Mouse (Mus musculus) hindbrain, embryonic 15.5 days (tissue): ENCODE measurements around the gene Tfcp2l1. TPM values are rescaled to one million over a fixed set of nuclear protein-coding genes. Genes with fewer than 3 reads are reported as not detected.
"Not testable (repeated sequence)": the region's sequence is repeated elsewhere in the genome, so short reads cannot be mapped to it uniquely, and the experiment has no call there.

Experiments
- ATAC-seq: fragments of 200-750 bp; cut with Nextera tagmentation; 2 replicates; pipeline ENCODE4 v1.8.0; 2017; ENCODE audit warnings: low read depth, moderate number of reproducible peaks, moderate TSS enrichment; ENCODE audit not compliant: low FRiP score
- H3K27ac ChIP-seq: fragments of 300-500 bp; sonication (generic); replicated peaks from 2 replicates; pipeline ENCODE4 v1.5.1; 2015; ENCODE audit warnings: mild to moderate bottlenecking, inconsistent platforms
- H3K27me3 ChIP-seq: fragments of 300-500 bp; sonication (generic); 2 replicates; pipeline ENCODE4 v1.6.1; 2015; ENCODE audit warnings: control low read depth, inconsistent platforms
- H3K36me3 ChIP-seq: fragments of 300-500 bp; sonication (generic); 2 replicates; pipeline ENCODE4 v1.6.1; 2015; ENCODE audit warnings: control low read depth, inconsistent platforms
- H3K4me1 ChIP-seq: fragments of 300-500 bp; sonication (generic); replicated peaks from 2 replicates; pipeline ENCODE4 v1.6.1; 2015; ENCODE audit warnings: control low read depth, inconsistent platforms
- H3K4me2 ChIP-seq: fragments of 300-500 bp; sonication (generic); 2 replicates; pipeline ENCODE4 v1.6.1; 2015; ENCODE audit warnings: moderate library complexity, mild to moderate bottlenecking, inconsistent platforms
- H3K4me3 ChIP-seq: fragments of 300-500 bp; sonication (generic); 2 replicates; pipeline ENCODE4 v1.5.1; 2015; ENCODE audit warnings: mild to moderate bottlenecking, inconsistent platforms
- H3K9ac ChIP-seq: fragments of 300-500 bp; sonication (generic); 2 replicates; pipeline ENCODE4 v1.6.1; 2015; ENCODE audit warnings: inconsistent platforms
- H3K9me3 ChIP-seq: fragments of 300-500 bp; sonication (generic); 2 replicates; pipeline ENCODE4 v1.6.1; 2016; ENCODE audit warnings: control low read depth, inconsistent platforms
- WGBS: fragments of 180-500 bp; shearing (Covaris S2); methylation state at CpG from one replicate; pipeline ENCODE4 v1.1.7; 2015; 5-methylcytosine and 5-hydroxymethylcytosine counted together
- polyA plus RNA-seq: library from polyadenylated mRNA; unstranded; fragments of >200 nt; fragmentation: Nextera tagmentation; extraction: Ambion mirVana; gene quantifications from 2 replicates; pipeline ENCODE4 v1.2.1, GENCODE M21; 2015

Tfcp2l1 gene
- 0.41 and 0.75 TPM in 2 replicates for polyA plus RNA-seq

GRCm38 (mm10) chr1:118627781-118628464, at the start of gene Tfcp2l1:
Tfcp2l1 (plus strand) TSS chr1:118627945.
- Histone ChIP-seq H3K9me3 (no peaks in the 10 kb centered on the region), H3K36me3 (no peaks in the 10 kb centered on the region), H3K4me3 (peak within 1 kb of the TSS; percentile 58), H3K9ac (peak within 1 kb of the TSS; percentile 46), H3K27me3 (peaks cover 19% of the 10 kb centered on the region), H3K27ac (no peak within 1 kb of the TSS), H3K4me2 (peak within 1 kb of the TSS; percentile 99), H3K4me1 (peaks cover 13% of the 10 kb centered on the region)
- under 1% methylated on average over 48 of the region's 48 CpGs for WGBS
- ATAC-seq: peak; percentile 89

DNA sequence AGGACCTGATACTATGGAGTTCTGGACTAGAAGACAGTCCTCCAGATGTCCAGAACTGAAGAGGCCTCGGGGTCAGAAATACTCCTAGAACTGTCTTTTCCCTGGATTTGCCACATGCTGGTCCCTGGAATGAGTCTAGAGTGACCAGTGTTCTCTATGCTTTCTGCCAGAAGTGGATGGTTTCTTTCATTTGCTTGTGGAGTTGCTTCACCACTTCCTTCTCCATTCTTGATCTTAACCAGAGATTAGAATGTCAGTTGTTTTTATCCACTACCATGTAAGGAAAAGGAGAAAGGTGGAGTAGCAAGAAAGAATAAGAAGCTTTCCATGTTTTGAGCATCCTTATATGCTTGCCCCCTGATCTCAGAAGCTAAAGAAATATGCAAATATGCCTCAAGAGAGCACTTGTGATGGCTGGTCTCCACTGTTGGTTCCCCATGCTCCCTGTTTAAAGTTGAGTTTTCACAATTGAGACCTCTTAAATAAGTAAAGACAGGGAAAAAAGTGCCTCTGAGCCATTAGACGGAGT, 47.5 kb upstream of the Tfcp2l1 start:
- Histone ChIP-seq H3K4me3 (no peak overlapping the region), H3K27ac (no peak overlapping the region), H3K4me2 (no peak overlapping the region), H3K27me3 (no peaks in the 10 kb centered on the region), H3K9me3 (no peaks in the 10 kb centered on the region), H3K9ac (no peak overlapping the region), H3K4me1 (no peaks in the 10 kb centered on the region), H3K36me3 (peaks cover 40% of the 10 kb centered on the region)
- no peak for ATAC-seq
- WGBS: 98% methylated on average over 2 of the region's 2 CpGs

DNA sequence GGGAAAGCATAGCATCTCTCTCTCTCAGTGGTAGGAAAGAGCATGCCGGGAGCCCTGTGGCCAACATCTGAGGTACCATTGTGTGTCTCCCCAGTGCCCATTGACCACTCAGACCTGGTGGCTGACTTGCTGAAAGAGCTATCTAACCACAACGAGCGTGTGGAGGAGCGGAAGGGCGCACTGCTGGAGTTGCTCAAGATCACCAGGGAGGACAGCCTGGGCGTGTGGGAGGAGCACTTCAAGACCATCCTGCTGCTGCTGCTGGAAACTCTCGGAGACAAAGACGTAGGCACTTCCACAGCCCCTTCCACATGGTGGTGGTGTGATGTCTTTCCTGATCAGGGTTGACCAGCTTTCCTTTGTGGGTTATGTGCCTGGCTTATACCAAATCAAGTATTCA, 46.6 kb upstream of the Tfcp2l1 start:
- no peak overlapping the region for H3K4me3 ChIP-seq
- H3K9ac ChIP-seq: no peak overlapping the region
- H3K36me3 ChIP-seq: peaks cover 32% of the 10 kb centered on the region
- H3K9me3 ChIP-seq: no peaks in the 10 kb centered on the region
- no peak overlapping the region for H3K27ac ChIP-seq
- no peak overlapping the region for H3K4me2 ChIP-seq
- no peak for ATAC-seq
- no peaks in the 10 kb centered on the region for H3K4me1 ChIP-seq
- WGBS: 95% methylated on average over 8 of the region's 8 CpGs
- H3K27me3 ChIP-seq: no peaks in the 10 kb centered on the region

GRCm38 (mm10) chr1:118589721-118590120, 38.0 kb upstream of the Tfcp2l1 start:
- no peak overlapping the region for H3K4me3 ChIP-seq
- no peaks in the 10 kb centered on the region for H3K4me1 ChIP-seq
- H3K27me3 ChIP-seq: no peaks in the 10 kb centered on the region
- H3K9me3 ChIP-seq: no peaks in the 10 kb centered on the region
- 79% methylated on average over 5 of the region's 5 CpGs for WGBS
- no peak overlapping the region for H3K27ac ChIP-seq
- peaks cover 49% of the 10 kb centered on the region for H3K36me3 ChIP-seq
- no peak for ATAC-seq
- H3K9ac ChIP-seq: no peak overlapping the region
- H3K4me2 ChIP-seq: no peak overlapping the region

GRCm38 (mm10) chr1:118592933-118593332, 34.8 kb upstream of the Tfcp2l1 start:
- no peaks in the 10 kb centered on the region for H3K27me3 ChIP-seq
- ATAC-seq: no peak
- H3K36me3 ChIP-seq: peaks cover 74% of the 10 kb centered on the region
- no peak overlapping the region for H3K27ac ChIP-seq
- no peaks in the 10 kb centered on the region for H3K9me3 ChIP-seq
- 98% methylated on average over 4 of the region's 4 CpGs for WGBS
- no peaks in the 10 kb centered on the region for H3K4me1 ChIP-seq
- H3K4me2 ChIP-seq: no peak overlapping the region
- no peak overlapping the region for H3K4me3 ChIP-seq
- no peak overlapping the region for H3K9ac ChIP-seq

DNA sequence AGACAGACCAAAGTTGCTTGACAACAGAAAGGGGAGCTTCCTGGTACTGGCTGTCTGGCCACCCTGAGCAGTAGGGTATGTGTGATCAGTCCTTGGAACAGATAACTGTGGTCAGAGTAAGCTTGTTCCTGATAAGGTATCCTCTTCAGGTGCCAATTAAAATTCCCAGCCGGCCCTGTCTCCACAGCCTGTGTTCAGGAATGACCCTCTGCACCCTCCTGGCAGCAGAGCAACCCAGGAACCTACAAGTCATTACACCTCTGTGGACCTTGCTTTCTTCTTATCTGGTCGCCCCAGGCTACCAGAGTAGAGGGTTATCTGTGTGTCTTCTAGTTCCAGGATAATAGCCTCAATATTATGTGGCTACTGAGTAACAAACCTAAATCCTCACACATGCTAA, 32.4 kb upstream of the Tfcp2l1 start:
- H3K36me3 ChIP-seq: peaks cover 78% of the 10 kb centered on the region
- WGBS: 81% methylated on average over 2 of the region's 2 CpGs
- H3K9me3 ChIP-seq: no peaks in the 10 kb centered on the region
- no peak overlapping the region for H3K9ac ChIP-seq
- H3K4me2 ChIP-seq: no peak overlapping the region
- no peaks in the 10 kb centered on the region for H3K4me1 ChIP-seq
- H3K4me3 ChIP-seq: no peak overlapping the region
- H3K27me3 ChIP-seq: no peaks in the 10 kb centered on the region
- H3K27ac ChIP-seq: no peak overlapping the region
- ATAC-seq: no peak

- Histone ChIP-seq H3K4me3 (no peak overlapping the region), H3K4me1 (no peaks in the 10 kb centered on the region), H3K9me3 (no peaks in the 10 kb centered on the region), H3K4me2 (no peak overlapping the region), H3K36me3 (peaks cover 85% of the 10 kb centered on the region), H3K9ac (no peak overlapping the region), H3K27ac (no peak overlapping the region), H3K27me3 (no peaks in the 10 kb centered on the region)
- WGBS: 90% methylated on average over 2 of the region's 2 CpGs
- ATAC-seq: no peak
Observed at GRCm38 (mm10) chr1:118597475-118598213, 30.1 kb upstream of the Tfcp2l1 start.

- Histone ChIP-seq H3K9ac (no peak overlapping the region), H3K9me3 (no peaks in the 10 kb centered on the region), H3K27ac (no peak overlapping the region), H3K4me1 (no peaks in the 10 kb centered on the region), H3K27me3 (no peaks in the 10 kb centered on the region), H3K36me3 (peaks cover 85% of the 10 kb centered on the region), H3K4me2 (no peak overlapping the region), H3K4me3 (no peak overlapping the region)
- 71% methylated on average over 3 of the region's 3 CpGs for WGBS
- no peak for ATAC-seq
Observed at GRCm38 (mm10) chr1:118598339-118598738, 29.4 kb upstream of the Tfcp2l1 start.

- no peaks in the 10 kb centered on the region for H3K9me3 ChIP-seq
- 89% methylated on average over 3 of the region's 3 CpGs for WGBS
- no peak for ATAC-seq
- no peak overlapping the region for H3K9ac ChIP-seq
- H3K4me2 ChIP-seq: no peak overlapping the region
- no peaks in the 10 kb centered on the region for H3K27me3 ChIP-seq
- no peak overlapping the region for H3K27ac ChIP-seq
- H3K36me3 ChIP-seq: peaks cover 8% of the 10 kb centered on the region
- no peak overlapping the region for H3K4me3 ChIP-seq
- H3K4me1 ChIP-seq: no peaks in the 10 kb centered on the region
Observed at GRCm38 (mm10) chr1:118613631-118614183, 14.0 kb upstream of the Tfcp2l1 start.

- H3K4me3 ChIP-seq, ATAC-seq, H3K4me2 ChIP-seq, H3K9me3 ChIP-seq, H3K27me3 ChIP-seq, H3K27ac ChIP-seq, H3K4me1 ChIP-seq, H3K36me3 ChIP-seq, H3K9ac ChIP-seq: not testable (repeated sequence)
- 98% methylated on average over 4 of the region's 5 CpGs for WGBS
Observed at GRCm38 (mm10) chr1:118621055-118621454, 6.7 kb upstream of the Tfcp2l1 start.

GRCm38 (mm10) chr1:118622857-118623256, 4.9 kb upstream of the Tfcp2l1 start:
- Histone ChIP-seq H3K4me2 (no peak overlapping the region), H3K36me3 (no peaks in the 10 kb centered on the region), H3K27ac (no peak overlapping the region), H3K9me3 (no peaks in the 10 kb centered on the region), H3K4me3 (no peak overlapping the region), H3K27me3 (0 out of 2 replicates have a peak, but pooled peaks cover 6% of the 10 kb centered on the region), H3K4me1 (peaks cover 5% of the 10 kb centered on the region), H3K9ac (no peak overlapping the region)
- ATAC-seq: no peak
- WGBS: 66% methylated on average over 3 of the region's 3 CpGs

GRCm38 (mm10) chr1:118625461-118625860, 2.3 kb upstream of the Tfcp2l1 start:
- Histone ChIP-seq H3K9ac (no peak overlapping the region), H3K4me2 (no peak overlapping the region), H3K27me3 (peaks cover 19% of the 10 kb centered on the region), H3K4me3 (no peak overlapping the region), H3K36me3 (no peaks in the 10 kb centered on the region), H3K9me3 (no peaks in the 10 kb centered on the region), H3K4me1 (peaks cover 13% of the 10 kb centered on the region), H3K27ac (no peak overlapping the region)
- WGBS: 24% methylated on average over 6 of the region's 6 CpGs
- ATAC-seq: no peak
